Mouse (Mus musculus) liver, adult 10 weeks (tissue): ENCODE results near the gene Zswim4. TPM values are rescaled to one million over a fixed set of nuclear protein-coding genes. Genes with fewer than 3 reads are reported as not detected.

Source experiments
- polyA plus RNA-seq: library from polyadenylated mRNA; stranded (reverse); fragments of 350-450 nt; fragmentation: Illumina TruSeq; extraction: RNeasy Lipid Tissue Mini Kit (QIAGEN cat#74804); gene quantifications from one replicate; pipeline ENCODE4 v1.2.3, GENCODE M21; 2014; ENCODE audit warnings: low read depth, low replicate concordance

Gene Zswim4
- 0.13 TPM for polyA plus RNA-seq

GRCm38 (mm10) chr8:84236998-84237473 is at the start of gene Zswim4:
Gene Zswim4, minus strand, starts transcription at chr8:84237055.

GRCm38 (mm10) chr8:84269950-84270773 is 33.3 kb upstream of the Zswim4 start, which contains the start of gene Ccdc130:
Gene Ccdc130, minus strand, starts transcription at chr8:84270380.

GRCm38 (mm10) chr8:84256822-84257610 is 20.2 kb upstream of the Zswim4 start, which contains the start of gene Mri1:
Gene Mri1, minus strand, starts transcription at chr8:84257326.

GRCm38 (mm10) chr8:84249257-84250170 is 12.7 kb upstream of the Zswim4 start, which contains the start of gene D8Ertd738e:
Gene D8Ertd738e, minus strand, starts transcription at chr8:84249719.

GRCm38 (mm10) chr8:84185117-84185516 is 51.7 kb downstream of the Zswim4 start, which contains the start of gene Nanos3:
Gene Nanos3, minus strand, starts transcription at chr8:84185217.

Other genes starting within 250 kb of the Zswim4 start
- 1.4 TPM for gene Samd1, start 239.4 kb downstream of the Zswim4 start, polyA plus RNA-seq
- not detected for gene 1700067K01Rik, start 235.6 kb downstream of the Zswim4 start, polyA plus RNA-seq
- not detected for gene 2210011C24Rik, start 224.9 kb downstream of the Zswim4 start, polyA plus RNA-seq
- not detected for gene Palm3, start 215.6 kb downstream of the Zswim4 start, polyA plus RNA-seq
- gene Il27ra, start 194.5 kb downstream of the Zswim4 start, polyA plus RNA-seq = 0.32 TPM
- gene Rln3, start 192.1 kb downstream of the Zswim4 start, polyA plus RNA-seq = not detected
- 0.24 TPM for gene Gm10643, start 171.9 kb downstream of the Zswim4 start, polyA plus RNA-seq
- 0.56 TPM for gene Rfx1, start 170.2 kb downstream of the Zswim4 start, polyA plus RNA-seq
- gene Dcaf15, start 132.3 kb downstream of the Zswim4 start, polyA plus RNA-seq = 0.48 TPM
- gene Podnl1, start 111.1 kb downstream of the Zswim4 start, polyA plus RNA-seq = 0.13 TPM
- gene Cc2d1a, start 89.1 kb downstream of the Zswim4 start, polyA plus RNA-seq = 0.79 TPM
- gene 4930432K21Rik, start 89.0 kb downstream of the Zswim4 start, polyA plus RNA-seq = not detected
- not detected for gene Nanos3, start 51.8 kb downstream of the Zswim4 start, polyA plus RNA-seq
- gene D8Ertd738e, start 12.7 kb upstream of the Zswim4 start, polyA plus RNA-seq = 11.6 TPM
- 2.2 TPM for gene Mri1, start 20.3 kb upstream of the Zswim4 start, polyA plus RNA-seq
- 2.9 TPM for gene Ccdc130, start 33.3 kb upstream of the Zswim4 start, polyA plus RNA-seq
- 0.08 TPM for gene Cacna1a, start 151.4 kb upstream of the Zswim4 start, polyA plus RNA-seq